Mouse (Mus musculus) erythroblast, adult 5-6 weeks (primary cell): ENCODE results near the gene H2-Ab1. TPM values are rescaled to one million over a fixed set of nuclear protein-coding genes. Genes with fewer than 3 reads are reported as not detected.

Source experiments
- ATAC-seq: replicated peaks from 2 replicates; pipeline ENCODE4 v1.8.0; 2016; ENCODE audit warnings: moderate number of reproducible peaks, mild to moderate bottlenecking, moderate TSS enrichment, inconsistent platforms; ENCODE audit not compliant: poor library complexity, low FRiP score, severe bottlenecking
- total RNA-seq, 2 experiments: library from RNA; stranded (forward) in 1 of 2; stranded (reverse) in 1 of 2; fragments of 150-400 nt in 1 of 2; fragments of 200-764, 138-1000 nt in 1 of 2; gene quantifications; 2 replicates each; pipeline versions ENCODE4 v1.2.3 to v1.2.4; 2015 to 2017; ENCODE audit warnings: low replicate concordance in 2 of 2

The H2-Ab1 gene
- total RNA-seq, 2 experiments from 2014 or later = 79.7 to 138 TPM

DNA sequence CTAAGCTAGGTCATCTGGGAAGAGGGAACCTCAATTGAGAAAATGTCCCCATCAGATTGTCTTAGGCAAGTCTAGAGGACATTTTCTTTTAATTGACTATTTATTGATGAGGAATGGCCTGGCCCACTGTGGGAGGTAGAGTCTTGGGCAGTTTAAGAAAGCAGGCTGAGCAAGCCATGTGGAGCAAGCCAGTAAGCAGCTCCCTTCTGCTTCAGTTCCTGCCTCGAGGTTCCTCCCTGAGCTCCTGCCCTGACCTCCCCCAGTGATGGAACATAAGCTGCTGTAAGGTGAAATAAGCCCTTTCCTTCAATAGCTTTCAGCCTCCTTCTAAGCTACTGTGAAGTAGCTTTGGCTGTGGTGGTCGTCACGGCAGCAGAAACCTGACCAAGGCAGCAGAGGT, 19.7 kb upstream of the H2-Ab1 start:
- ATAC-seq = no peak

DNA sequence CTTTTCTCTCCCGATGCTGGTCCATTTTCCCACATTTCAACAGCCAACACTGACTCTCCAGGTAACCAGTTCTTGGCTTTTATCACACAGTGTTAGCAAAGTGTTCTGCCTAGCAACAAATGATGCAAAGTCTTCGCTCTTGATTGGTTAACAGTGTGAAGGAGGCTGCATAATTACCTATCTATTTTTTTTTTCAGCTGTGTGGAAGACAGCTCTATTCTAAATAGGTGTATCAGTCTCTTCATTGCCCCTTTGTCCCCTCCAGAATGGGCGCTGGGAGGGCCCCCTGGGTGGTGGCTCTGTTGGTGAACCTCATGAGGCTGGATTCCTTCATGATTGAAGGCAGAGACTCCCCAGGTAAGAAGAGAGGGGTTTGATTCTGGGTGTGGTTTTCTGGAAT, 18.8 kb upstream of the H2-Ab1 start, which contains the start of gene H2-Ob:
Gene H2-Ob, plus strand, starts transcription at position 198 of the 400 bp plus-strand sequence.
- no peak for ATAC-seq

DNA sequence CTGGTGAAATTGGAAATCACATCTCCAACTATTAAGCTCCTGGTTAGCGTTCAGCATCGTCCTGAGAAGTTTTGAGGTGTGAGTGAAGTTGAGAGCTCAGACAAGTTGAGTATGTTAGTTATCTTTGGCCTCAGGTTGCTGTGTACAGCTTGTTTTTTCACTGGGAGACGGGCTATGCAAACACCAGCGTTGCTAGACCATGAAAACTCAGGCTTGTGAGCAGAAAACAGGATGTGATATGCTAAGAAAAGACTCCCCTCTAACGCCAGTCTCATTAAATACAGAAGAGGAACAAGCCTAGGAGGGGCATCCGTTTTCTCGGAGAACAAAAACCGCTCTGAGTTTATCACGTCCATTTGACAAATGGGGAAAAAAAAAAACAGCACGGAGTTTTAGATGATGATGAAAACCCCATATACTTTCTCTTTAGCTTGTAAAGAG, 17.9 kb upstream of the H2-Ab1 start:
- no peak for ATAC-seq

DNA sequence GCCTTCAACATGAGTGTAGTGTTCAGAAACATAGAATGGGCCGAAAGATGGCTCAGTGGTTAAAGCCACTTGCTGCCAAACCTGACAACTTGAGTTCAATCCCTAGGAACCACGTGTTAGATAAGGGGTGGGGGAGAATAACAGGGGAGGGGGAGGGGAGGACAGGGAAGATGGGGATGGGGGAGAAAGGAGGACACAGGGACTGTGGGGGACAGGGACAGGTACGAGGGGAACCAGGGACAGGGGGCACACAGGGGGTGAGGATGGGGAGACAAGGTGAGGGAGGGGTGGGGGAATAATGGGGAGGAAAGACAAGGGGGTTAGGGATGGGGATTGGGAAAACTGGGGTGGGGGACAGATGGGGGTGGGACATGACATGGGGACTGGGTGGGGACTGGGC, 17.1 kb upstream of the H2-Ab1 start:
- ATAC-seq = no peak

DNA sequence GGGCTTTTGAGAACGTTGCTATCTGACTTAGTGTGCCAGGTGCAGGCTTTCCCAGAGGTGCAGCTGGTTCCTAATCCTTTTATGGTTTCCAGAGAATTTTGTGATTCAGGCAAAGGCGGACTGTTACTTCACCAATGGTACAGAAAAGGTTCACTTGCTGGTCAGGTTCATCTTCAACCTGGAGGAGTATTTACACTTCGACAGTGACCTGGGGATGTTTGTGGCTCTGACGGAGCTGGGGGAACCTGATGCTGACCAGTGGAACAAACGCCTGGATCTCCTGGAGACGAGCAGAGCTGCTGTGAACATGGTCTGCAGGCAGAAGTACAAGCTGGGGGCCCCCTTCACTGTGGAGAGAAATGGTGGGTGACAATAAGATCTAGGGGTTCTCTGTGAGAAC, 16.6 kb upstream of the H2-Ab1 start:
- ATAC-seq = no peak

DNA sequence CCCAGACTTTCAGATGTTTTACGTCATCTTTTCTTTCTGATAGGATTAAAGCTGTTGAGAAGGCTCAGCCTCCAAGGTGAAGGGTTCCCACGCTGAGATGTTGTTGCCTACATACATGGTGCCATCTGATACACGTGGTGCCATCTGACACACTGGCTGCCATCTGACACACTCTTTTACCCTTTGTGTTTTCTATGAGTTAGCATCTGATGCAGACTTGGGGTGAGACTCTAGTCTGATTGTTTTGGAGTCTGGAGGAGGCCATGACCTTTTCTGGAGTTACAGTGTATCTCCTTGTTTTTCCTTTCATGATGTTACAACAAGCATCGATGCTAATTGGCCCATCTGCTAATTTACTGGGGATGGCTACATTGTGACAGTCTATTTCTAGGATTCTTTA, 12.8 kb upstream of the H2-Ab1 start:
- ATAC-seq = no peak

DNA sequence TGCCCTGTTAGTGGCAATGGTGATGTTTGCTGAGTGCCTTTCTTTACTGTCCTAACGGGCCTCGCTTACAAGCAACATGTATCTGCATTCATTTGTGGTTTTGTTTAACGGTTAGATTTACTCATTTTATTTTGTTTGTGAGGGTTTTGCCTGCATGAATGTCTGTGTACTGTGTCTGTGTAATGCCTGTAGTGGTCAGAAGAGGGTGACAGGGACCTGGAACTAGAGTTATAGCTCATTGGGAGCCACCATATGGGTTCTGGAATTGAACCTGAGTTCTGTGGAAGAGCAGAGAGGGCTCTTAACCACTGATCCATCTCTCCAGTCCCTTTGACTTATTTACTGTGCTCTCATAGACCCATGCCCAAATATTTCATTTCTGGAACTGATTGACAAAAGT, 10.4 kb upstream of the H2-Ab1 start:
- no peak for ATAC-seq

DNA sequence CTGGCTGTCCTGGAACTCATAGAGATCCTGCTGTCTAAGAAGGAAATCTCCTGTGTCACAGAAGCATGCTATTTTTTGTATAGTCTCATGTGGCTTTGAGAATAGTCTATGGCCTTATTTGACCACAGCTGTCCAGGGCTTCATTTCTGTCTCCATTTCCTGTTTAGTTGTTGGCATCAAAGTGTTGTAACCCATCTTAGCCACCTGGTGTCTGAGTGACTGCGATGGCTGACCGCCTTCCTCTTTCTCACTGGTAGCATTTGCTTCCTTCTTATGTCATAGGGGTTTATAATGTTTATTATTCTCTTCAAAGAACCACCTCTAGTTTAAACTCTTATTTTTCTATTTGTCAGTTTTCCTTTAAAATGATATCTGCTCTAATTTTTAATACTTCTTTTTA, 8.7 kb upstream of the H2-Ab1 start:
- no peak for ATAC-seq

DNA sequence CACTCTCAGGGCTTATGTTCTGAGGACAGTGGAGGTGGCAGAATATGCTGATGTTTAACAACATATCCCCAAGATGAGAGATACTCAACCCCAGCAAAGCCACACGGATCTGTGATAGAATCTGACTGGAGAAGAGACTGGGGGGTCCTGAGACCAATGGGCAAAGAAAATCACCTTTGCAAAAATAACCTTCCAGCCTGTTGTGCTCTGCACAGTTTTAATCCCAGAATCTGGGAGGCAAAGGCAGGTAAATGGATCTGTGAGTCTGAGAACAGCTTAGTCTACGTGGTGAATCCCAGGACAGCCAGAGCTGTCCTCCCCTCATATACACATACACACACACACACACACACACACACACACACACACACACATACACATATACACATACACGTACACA, 8.1 kb upstream of the H2-Ab1 start:
- ATAC-seq = no peak

DNA sequence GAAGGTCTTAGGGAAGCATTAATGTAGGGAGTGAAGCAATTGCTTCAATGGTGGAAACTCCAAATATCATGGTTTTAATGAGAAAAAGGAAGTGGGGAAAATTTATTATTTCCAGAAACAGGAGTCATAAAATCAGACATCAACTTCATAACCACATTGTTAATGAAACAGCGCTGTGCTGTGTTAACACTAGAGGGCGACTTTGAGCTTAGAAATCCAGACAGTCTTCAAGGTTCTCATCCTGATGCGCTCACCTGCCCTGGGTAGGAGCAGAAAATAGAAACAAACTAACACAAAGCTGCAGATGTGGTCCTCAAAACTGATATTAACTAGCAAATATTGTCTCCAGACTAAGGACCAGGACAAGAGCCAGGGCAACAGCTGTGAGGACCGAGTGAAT, 7.6 kb upstream of the H2-Ab1 start:
- no peak for ATAC-seq

DNA sequence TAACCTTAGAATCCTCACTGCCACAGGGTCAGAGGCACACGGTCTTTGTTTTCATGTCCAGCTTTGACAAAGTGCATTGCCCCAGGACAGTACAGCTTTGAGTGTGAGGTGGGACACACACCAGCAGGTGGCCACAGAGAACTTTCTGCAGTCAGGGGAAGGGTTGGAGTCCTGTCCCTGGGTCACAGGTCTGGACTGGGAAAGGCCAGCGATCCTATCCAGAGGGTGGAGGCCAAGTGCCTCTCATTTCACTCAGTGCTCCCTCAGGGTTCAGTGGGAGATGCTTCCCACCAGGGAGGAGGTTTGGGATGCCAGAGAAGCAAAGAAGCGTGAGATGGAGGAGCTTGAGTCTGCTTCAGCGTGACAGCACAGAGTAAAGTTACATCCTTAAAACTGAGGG, 5.8 kb upstream of the H2-Ab1 start:
- no peak for ATAC-seq

DNA sequence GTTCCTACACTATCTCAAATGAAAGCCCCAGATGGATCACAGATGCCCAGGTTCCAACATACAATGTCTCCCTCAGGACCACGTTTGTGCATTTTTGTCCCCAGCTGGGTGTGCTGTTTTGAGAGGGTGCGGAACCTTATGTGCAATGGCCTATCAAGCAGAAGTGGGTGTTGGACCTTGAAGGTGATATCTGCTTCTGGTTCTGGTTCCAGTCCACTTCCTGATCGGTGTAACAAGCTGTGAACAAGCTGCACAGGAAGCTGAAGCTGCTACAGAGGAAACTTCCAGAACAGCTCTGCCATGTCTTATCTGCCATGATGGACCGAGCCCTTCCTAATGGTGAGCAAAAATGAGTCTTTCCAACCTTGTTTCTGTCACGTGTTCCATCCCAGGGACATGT, 988 bp upstream of the H2-Ab1 start:
- ATAC-seq = no peak

DNA sequence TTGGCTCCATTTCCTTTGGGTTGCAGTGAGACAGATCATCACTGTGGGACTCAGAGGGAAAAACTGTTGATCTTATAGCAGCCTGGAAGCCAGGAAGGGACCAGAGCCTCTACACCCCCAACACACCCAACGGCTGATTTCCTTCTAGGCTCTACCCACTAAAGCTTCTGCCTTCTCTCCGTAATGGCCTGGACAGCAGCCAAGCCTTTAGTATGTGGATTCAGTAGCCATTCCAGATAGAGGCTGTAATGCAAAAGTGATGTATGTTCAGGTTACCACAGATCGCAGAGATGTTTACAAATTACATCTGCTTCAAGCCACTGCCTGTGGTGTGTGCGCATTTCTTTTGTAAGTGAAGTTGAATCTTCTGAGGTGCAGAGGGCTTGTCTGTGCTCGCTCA, 3.1 kb downstream of the H2-Ab1 start:
- no peak for ATAC-seq

DNA sequence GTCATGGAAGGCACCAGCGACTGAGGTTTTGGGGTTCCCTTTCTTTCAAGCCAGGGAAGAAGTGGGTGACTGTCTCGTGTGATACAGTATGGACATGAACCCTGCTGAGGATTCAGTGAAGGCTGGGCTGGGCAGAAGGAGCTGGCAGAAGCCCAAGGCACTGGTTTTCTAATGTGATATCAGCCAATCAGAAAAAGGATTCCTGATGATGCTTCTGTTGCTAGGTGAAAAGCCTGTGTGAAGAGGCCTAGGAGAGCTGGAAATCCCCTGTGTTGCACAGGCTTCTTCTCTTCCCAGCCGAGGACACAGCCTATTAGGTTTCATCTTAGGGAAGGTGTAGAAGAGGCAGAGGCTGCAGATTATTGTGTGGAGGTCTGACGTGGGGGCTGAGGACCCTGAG, 4.0 kb downstream of the H2-Ab1 start:
- no peak for ATAC-seq

DNA sequence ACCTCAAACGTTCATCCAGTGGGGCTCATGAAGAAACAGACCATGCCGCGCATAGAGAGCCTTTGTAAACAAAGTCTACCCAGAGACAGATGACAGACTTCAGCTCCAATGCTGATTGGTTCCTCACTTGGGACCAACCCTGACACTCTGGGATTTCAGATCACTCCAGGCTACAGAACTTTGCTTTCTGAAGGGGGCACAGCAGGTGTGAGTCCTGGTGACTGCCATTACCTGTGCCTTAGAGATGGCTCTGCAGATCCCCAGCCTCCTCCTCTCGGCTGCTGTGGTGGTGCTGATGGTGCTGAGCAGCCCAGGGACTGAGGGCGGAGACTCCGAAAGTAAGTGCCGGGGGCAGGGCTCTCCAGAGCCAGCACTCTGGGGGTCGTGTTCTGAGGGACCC, 5.6 kb downstream of the H2-Ab1 start:
- ATAC-seq = peak; percentile 68

DNA sequence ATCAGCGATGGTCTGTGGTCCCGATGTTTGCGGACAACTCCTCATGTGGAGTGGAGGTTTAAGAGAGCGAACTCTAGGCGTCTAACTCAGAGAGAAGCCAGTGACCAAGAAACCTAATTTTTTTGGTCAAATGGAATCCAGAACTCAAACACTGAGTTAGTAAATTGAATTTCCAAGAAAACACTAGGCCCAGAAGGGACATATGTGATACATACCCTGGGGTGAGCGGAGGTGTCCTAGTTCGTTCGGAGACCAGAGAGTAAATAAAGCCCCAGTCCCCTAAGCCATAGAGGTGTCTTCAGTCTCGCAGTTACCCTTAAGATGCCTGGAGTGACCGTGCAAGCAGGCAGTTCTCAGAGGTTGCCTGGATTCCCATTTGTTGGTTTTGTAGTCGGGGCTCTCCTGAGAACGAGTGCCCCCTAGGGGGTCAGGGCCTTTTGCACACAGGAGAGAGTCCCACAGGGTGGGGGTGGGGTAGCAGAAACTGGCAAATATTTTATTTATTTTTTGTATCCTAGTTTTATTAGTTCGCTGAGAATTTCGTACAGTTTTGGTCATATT, 6.4 kb downstream of the H2-Ab1 start:
- ATAC-seq = no peak

DNA sequence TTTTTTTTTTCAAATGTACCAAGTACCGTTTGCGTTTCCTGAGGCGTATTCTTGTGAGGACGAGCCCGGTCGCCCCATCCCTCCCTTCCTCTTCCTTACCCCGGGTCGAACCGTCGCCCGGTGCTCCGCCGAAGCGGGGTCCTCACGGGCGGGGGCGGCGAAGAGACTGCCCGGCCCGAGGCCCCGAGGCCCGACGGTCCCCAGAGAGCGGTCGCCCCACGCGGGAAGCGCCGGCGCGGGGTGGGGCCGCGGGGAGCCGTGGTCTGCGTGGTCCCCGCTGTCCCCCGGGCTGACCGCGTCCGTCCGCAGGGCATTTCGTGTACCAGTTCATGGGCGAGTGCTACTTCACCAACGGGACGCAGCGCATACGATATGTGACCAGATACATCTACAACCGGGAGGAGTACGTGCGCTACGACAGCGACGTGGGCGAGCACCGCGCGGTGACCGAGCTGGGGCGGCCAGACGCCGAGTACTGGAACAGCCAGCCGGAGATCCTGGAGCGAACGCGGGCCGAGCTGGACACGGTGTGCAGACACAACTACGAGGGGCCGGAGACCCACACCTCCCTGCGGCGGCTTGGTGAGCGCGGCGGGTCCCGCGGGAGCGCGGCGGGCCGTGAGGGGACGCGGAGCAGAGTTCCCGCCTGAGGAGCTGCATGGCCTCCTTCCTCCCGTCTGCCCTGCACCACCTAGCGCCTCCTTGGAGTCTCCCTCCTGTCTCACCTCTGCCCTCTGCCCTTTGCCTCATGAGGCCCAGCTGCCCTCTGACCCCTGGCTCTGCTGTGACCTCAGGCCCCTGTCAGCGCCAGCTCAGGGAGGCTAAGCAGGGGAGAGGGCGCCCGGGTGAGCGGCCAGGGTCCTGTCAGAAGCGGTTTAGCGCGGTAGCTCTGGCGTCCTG, 7.2 kb downstream of the H2-Ab1 start:
- no peak for ATAC-seq

DNA sequence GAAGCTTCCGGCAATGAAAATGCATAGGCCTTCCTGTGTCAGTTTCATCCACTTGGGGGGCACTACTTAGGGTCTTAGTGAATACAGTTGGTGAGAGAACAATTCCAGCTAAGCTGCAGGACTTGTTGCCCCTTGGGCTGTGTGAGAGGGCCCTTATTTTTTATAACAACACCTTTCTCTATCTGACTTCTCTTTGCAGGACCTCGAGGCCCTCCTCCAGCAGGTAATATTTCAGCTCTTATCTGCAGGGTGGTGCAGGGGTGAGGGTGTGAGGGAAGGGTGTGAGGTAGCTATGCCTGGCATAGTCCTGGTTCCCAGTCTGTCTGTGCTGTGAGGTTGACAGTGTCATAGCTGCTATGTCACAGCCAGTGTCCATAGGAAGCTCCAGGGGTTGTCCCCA, 10.8 kb downstream of the H2-Ab1 start:
- no peak for ATAC-seq

DNA sequence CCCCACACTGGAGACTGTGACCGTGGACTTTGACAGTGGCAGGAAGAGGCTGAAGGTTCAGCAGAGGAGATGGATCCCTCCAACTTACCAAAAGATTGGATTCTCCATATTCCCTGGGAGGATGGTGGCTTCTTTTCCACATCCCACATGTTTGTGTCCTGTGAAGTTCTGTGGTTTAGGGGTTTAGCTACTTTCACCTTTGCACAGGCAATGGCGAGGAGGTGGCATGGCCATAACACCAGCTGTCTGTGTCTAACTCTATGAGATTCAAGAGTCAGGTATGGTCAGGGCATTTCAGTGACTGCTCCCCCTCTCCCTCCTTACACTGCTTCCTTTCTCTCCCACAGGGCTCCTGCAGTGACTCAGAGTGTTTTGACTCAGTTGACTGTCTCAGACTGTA, 11.3 kb downstream of the H2-Ab1 start:
- ATAC-seq = no peak

DNA sequence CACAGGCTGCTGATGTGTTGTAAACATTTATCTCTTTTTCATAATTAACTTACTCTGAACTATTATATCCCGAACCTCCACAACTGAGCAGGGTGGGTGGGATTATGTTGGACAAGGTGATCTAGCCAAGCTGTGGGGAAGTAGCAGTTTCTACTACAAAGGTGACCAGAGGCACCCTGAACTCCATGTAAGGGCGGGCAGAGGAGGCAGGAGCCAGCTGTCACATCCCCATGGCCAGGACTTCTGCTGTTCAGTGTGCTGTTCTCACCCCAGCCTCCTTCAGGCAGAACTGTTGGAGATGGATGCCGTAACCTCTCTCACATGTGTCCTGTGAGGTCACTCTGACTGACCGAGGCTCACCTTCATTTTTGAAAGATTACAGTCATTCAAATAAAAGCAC, 12.3 kb downstream of the H2-Ab1 start:
- ATAC-seq = no peak

DNA sequence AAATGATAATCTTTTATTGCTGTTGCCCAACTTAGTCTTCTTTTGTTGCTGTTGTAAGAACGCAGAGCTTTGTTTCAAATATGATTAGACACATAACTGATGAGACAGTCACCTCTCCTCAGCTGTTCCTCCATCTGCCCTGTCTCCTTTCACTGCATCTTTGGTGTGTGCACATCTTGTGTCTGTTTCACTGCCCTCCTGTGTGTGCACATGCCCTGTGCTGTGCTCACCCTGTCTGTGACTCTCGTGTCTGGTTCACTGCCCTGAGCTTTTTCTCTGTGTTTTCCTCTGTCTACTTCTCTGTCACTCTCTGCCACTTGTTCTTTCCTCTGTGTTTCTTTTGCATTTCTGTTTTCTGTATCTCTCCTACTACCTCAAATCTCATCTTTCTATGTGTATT, 12.7 kb downstream of the H2-Ab1 start:
- no peak for ATAC-seq

DNA sequence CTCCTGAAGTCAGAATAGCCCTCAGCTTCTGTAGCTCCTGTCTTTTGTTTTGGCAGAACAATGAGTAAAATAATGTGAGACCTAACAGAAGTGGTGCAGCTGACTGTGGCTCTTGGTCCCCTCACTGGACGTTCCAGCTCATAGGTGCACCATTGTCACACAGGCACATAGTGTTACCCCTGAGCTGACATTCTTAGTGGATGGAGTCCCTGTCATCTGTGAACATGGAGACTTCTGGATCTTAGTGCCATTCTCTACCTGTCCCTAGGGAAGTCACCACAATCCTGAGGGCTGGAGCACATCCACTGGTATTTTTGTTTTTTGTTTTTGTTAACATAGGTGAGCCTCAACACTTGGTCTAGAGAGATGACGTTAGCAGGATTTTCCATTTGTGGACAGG, 13.5 kb downstream of the H2-Ab1 start:
- ATAC-seq = no peak
